Mouse (Mus musculus) kidney, postnatal 0 days (tissue): ENCODE results near the gene Cdkn2aip. TPM values are rescaled to one million over a fixed set of nuclear protein-coding genes. Genes with fewer than 3 reads are reported as not detected.

Experiments
- ATAC-seq: fragments of 200-750 bp; cut with Nextera tagmentation; replicated peaks from 2 replicates; pipeline ENCODE4 v1.8.0; 2017; ENCODE audit warnings: low read depth, moderate number of reproducible peaks, moderate TSS enrichment, moderate library complexity; ENCODE audit not compliant: low FRiP score
- DNase-seq: peaks from one replicate; pipeline ENCODE4 v3.0.0-alpha.2; 2016; ENCODE audit warnings: low spot score
- H3K27ac ChIP-seq: fragments of 300-500 bp; sonication (generic); 2 replicates; pipeline ENCODE4 v1.5.1; 2014; ENCODE audit warnings: mild to moderate bottlenecking
- H3K27me3 ChIP-seq: fragments of 300-500 bp; sonication (generic); 2 replicates; pipeline ENCODE4 v1.6.1; 2014; ENCODE audit warnings: low read length, mixed read lengths; ENCODE audit not compliant: insufficient read depth
- H3K36me3 ChIP-seq: fragments of 300-500 bp; sonication (generic); 2 replicates; pipeline ENCODE4 v1.6.1; 2014; ENCODE audit warnings: low read length, mixed read lengths; ENCODE audit not compliant: insufficient read depth
- H3K4me1 ChIP-seq: fragments of 300-500 bp; sonication (generic); replicated peaks from 2 replicates; pipeline ENCODE4 v1.6.1; 2014; ENCODE audit warnings: antibody characterized with exemption, low read length, mixed read lengths; ENCODE audit not compliant: insufficient read depth
- H3K4me2 ChIP-seq: fragments of 300-500 bp; sonication (generic); 2 replicates; pipeline ENCODE4 v1.6.1; 2014; ENCODE audit warnings: mild to moderate bottlenecking, low read length, moderate library complexity, mixed read lengths
- H3K4me3 ChIP-seq: fragments of 300-500 bp; sonication (generic); replicated peaks from 2 replicates; pipeline ENCODE4 v1.5.1; 2014; ENCODE audit warnings: low read depth, low read length
- H3K9ac ChIP-seq: fragments of 300-500 bp; sonication (generic); 2 replicates; pipeline ENCODE4 v1.6.1; 2014; ENCODE audit warnings: low read depth, low read length
- H3K9me3 ChIP-seq: fragments of 300-500 bp; sonication (generic); replicated peaks from 2 replicates; pipeline ENCODE4 v1.6.1; 2016; ENCODE audit warnings: low read length, inconsistent platforms, mixed read lengths
- CTCF ChIP-seq: IDR thresholded peaks from 2 replicates; pipeline ENCODE4 v1.5.1; 2016; ENCODE audit warnings: antibody characterized with exemption, low read depth, mild to moderate bottlenecking, moderate library complexity
- WGBS: fragments of 180-500 bp; shearing (Covaris S2); extraction: QIAGEN DNeasy Blood & Tissue Kit; methylation state at CpG from one replicate; pipeline ENCODE4 v1.1.7; 2014; 5-methylcytosine and 5-hydroxymethylcytosine counted together
- polyA plus RNA-seq: library from polyadenylated mRNA; unstranded; fragments of >200 nt; fragmentation: Nextera tagmentation; extraction: Ambion mirVana; gene quantifications from 2 replicates; pipeline ENCODE4 v1.2.1, GENCODE M21; 2015

Cdkn2aip gene
- polyA plus RNA-seq, 1 experiment from 2014 or later, result 23.6 TPM

- 9% methylated on average over 16 of the region's 16 CpGs for WGBS
- no peaks in the 10 kb centered on the region for H3K9me3 ChIP-seq
- no peaks in the 10 kb centered on the region for H3K36me3 ChIP-seq
- ATAC-seq (no peak), DNase-seq (peak; percentile 23)
- H3K4me2 ChIP-seq, result peak overlapping the region; percentile 57
- no peaks in the 10 kb centered on the region for H3K27me3 ChIP-seq
- H3K9ac ChIP-seq, result peak overlapping the region; percentile 28; the same call in 1 of the 2 replicates
- H3K27ac ChIP-seq, result no peak overlapping the region
- H3K4me1 ChIP-seq, result no peaks in the 10 kb centered on the region
- peak overlapping the region; percentile 13; the same call in 1 of the 2 replicates for H3K4me3 ChIP-seq
- TF ChIP-seq CTCF, result no peak
Measured at GRCm38 (mm10) chr8:47690674-47691078, 23.1 kb downstream of the Cdkn2aip start.

GRCm38 (mm10) chr8:47689704-47690326, 23.9 kb downstream of the Cdkn2aip start:
- Histone ChIP-seq H3K9ac (no peak overlapping the region), H3K4me2 (no peak overlapping the region), H3K4me1 (no peaks in the 10 kb centered on the region), H3K27me3 (no peaks in the 10 kb centered on the region), H3K4me3 (no peak overlapping the region), H3K36me3 (no peaks in the 10 kb centered on the region), H3K27ac (no peak overlapping the region), H3K9me3 (no peaks in the 10 kb centered on the region)
- WGBS, result 73% methylated on average over 12 of the region's 12 CpGs
- DNase-seq (peak; percentile 29), ATAC-seq (no peak)
- TF ChIP-seq CTCF, result peak; percentile 51

- TF ChIP-seq CTCF, result no peak
- H3K4me2 ChIP-seq, result no peak overlapping the region
- H3K27me3 ChIP-seq, result no peaks in the 10 kb centered on the region
- 0 out of 2 replicates have a peak, but pooled peaks cover 8% of the 10 kb centered on the region for H3K36me3 ChIP-seq
- no peak overlapping the region for H3K9ac ChIP-seq
- no peaks in the 10 kb centered on the region for H3K4me1 ChIP-seq
- H3K4me3 ChIP-seq, result no peak overlapping the region
- ATAC-seq, result no peak
- DNase-seq, result no peak
- no peak overlapping the region for H3K27ac ChIP-seq
- WGBS, result 54% methylated on average over 5 of the region's 5 CpGs
- no peaks in the 10 kb centered on the region for H3K9me3 ChIP-seq
Measured at GRCm38 (mm10) chr8:47684441-47684840, 29.3 kb downstream of the Cdkn2aip start.

- Histone ChIP-seq H3K4me1 (no peaks in the 10 kb centered on the region), H3K4me2 (no peak overlapping the region), H3K27ac (no peak overlapping the region), H3K27me3 (no peaks in the 10 kb centered on the region), H3K9me3 (no peaks in the 10 kb centered on the region), H3K9ac (no peak overlapping the region), H3K4me3 (no peak overlapping the region), H3K36me3 (0 out of 2 replicates have a peak, but pooled peaks cover 8% of the 10 kb centered on the region)
- no peak for DNase-seq
- 88% methylated on average over 9 of the region's 9 CpGs for WGBS
- no peak for ATAC-seq
- no peak for TF ChIP-seq CTCF
Measured at GRCm38 (mm10) chr8:47683994-47684393, 29.7 kb downstream of the Cdkn2aip start.

- Histone ChIP-seq H3K4me2 (no peak overlapping the region), H3K9me3 (no peaks in the 10 kb centered on the region), H3K27me3 (no peaks in the 10 kb centered on the region), H3K36me3 (0 out of 2 replicates have a peak, but pooled peaks cover 8% of the 10 kb centered on the region), H3K9ac (no peak overlapping the region), H3K4me3 (no peak overlapping the region), H3K4me1 (no peaks in the 10 kb centered on the region), H3K27ac (no peak overlapping the region)
- TF ChIP-seq CTCF, result no peak
- DNase-seq (no peak), ATAC-seq (no peak)
- 86% methylated on average over 4 of the region's 4 CpGs for WGBS
Measured at GRCm38 (mm10) chr8:47680306-47680705, 33.4 kb downstream of the Cdkn2aip start.

GRCm38 (mm10) chr8:47679603-47680002, 34.1 kb downstream of the Cdkn2aip start:
- H3K4me1 ChIP-seq, result no peaks in the 10 kb centered on the region
- no peaks in the 10 kb centered on the region for H3K9me3 ChIP-seq
- ATAC-seq (no peak), DNase-seq (no peak)
- TF ChIP-seq CTCF, result 0 out of 2 replicates have a peak, but pooled peaks have one; percentile 20
- no peak overlapping the region for H3K27ac ChIP-seq
- H3K4me2 ChIP-seq, result no peak overlapping the region
- no peak overlapping the region for H3K9ac ChIP-seq
- no peaks in the 10 kb centered on the region for H3K27me3 ChIP-seq
- 79% methylated on average over 1 of the region's 1 CpGs for WGBS
- H3K36me3 ChIP-seq, result 0 out of 2 replicates have a peak, but pooled peaks cover 8% of the 10 kb centered on the region
- H3K4me3 ChIP-seq, result no peak overlapping the region
